Mouse (Mus musculus): ENCODE results near the gene Arvcf. TPM values are rescaled to one million over a fixed set of nuclear protein-coding genes. Genes with fewer than 3 reads are reported as not detected.

Arvcf gene
- polyA plus RNA-seq, 1 experiment from 2014 or later: 8.7 TPM

DNA sequence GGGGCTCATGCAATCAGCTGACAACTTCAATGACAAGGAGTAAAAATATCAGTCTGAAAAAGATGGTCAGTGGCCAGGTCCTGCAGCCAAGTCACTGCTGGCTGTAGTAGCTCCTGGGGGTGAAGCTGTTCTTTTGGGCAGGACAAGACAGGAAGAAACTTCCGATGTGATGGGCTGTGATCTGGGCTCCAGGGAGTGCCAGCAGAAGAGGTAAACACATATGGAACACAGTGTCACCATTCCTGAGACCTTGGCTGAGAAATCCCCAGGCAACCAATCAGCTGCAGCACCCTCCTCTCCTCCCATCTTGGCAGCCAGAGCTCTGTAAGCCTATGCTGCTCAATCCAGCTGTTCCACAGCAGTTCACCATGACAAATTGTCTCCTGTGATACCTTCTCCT is 8.1 kb upstream of the Arvcf start:
- DNase-seq (ENCODE audit: low spot score): no peak
- H3K27ac ChIP-seq (replicated peaks): no peak overlapping the region
- H3K4me2 ChIP-seq (replicated peaks; ENCODE audit: low read depth): no peak overlapping the region
- no peaks in the 10 kb centered on the region for H3K36me3 ChIP-seq (ENCODE audit: control insufficient read depth, insufficient read depth, low read length)
- no peak overlapping the region for H3K4me3 ChIP-seq (ENCODE audit: low read depth, low read length)
- WGBS: 38% methylated on average over 1 of the region's 1 CpGs
- no peaks in the 10 kb centered on the region for H3K27me3 ChIP-seq (ENCODE audit: control insufficient read depth, insufficient read depth, low read length)
- ATAC-seq (ENCODE audit: low FRiP score, low TSS enrichment): no peak
- 0 out of 2 replicates have a peak, but pooled peaks cover 8% of the 10 kb centered on the region for H3K4me1 ChIP-seq (replicated peaks; ENCODE audit: control insufficient read depth, insufficient read depth)
- no peak overlapping the region for H3K9ac ChIP-seq (ENCODE audit: low read length)
- H3K9me3 ChIP-seq (ENCODE audit: control insufficient read depth, low read length): no peaks in the 10 kb centered on the region
- TF ChIP-seq EP300 (optimal IDR thresholded peaks at IDR 0.05): no peak
- no peak for TF ChIP-seq CTCF (IDR thresholded peaks at IDR 0.05; ENCODE audit: low read depth)

DNA sequence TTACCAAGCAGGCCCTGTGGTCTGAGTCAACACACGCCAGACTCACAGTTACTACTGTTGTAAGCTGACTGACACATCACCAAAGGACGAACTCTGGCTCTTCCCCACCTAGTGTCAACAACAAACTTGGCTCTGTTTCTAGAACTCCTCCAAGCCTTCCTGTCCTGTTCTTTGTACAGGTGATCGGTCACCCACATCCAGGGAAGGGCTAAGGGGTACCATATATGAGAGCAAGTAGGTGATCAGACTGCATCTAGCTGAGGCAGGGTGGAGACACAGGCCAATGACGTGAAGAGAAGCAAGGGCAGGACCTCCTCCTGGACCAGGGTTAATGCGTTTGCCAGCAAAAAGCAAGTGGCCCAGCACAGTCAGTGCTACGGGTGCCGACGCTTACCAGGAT is 6.4 kb upstream of the Arvcf start:
- Histone ChIP-seq H3K4me1 (replicated peaks; ENCODE audit: control insufficient read depth, insufficient read depth) (0 out of 2 replicates have a peak, but pooled peaks cover 8% of the 10 kb centered on the region), H3K9ac (ENCODE audit: low read length) (no peak overlapping the region), H3K4me3 (ENCODE audit: low read depth, low read length) (no peak overlapping the region), H3K27ac (replicated peaks) (no peak overlapping the region), H3K4me2 (replicated peaks; ENCODE audit: low read depth) (no peak overlapping the region), H3K36me3 (ENCODE audit: control insufficient read depth, insufficient read depth, low read length) (no peaks in the 10 kb centered on the region), H3K9me3 (ENCODE audit: control insufficient read depth, low read length) (no peaks in the 10 kb centered on the region), H3K27me3 (ENCODE audit: control insufficient read depth, insufficient read depth, low read length) (no peaks in the 10 kb centered on the region)
- DNase-seq (ENCODE audit: low spot score) (no peak), ATAC-seq (ENCODE audit: low FRiP score, low TSS enrichment) (no peak)
- 83% methylated on average over 8 of the region's 8 CpGs for WGBS
- TF ChIP-seq CTCF (IDR thresholded peaks at IDR 0.05; ENCODE audit: low read depth) (no peak), EP300 (optimal IDR thresholded peaks at IDR 0.05) (no peak)

DNA sequence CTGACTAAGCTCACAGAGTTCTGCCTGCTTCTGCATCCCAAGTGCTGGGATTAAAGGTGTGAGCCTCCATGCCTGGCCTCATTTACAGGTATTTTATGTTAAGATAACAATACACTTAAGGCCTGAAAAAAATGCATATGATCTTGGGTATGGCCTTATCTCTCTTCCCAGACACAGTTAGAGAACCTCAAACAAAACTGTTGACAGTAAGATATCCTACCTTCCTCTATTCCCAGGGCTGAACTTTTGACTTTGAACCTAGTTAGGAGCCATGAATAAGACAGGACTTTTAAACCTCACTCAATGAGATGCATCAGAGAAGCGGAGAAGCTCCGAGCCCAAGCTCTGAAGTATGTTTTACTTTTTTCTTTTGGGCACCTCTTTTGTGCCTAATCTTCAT is 5.9 kb upstream of the Arvcf start:
- WGBS: 79% methylated on average over 2 of the region's 2 CpGs
- no peaks in the 10 kb centered on the region for H3K9me3 ChIP-seq (ENCODE audit: control insufficient read depth, low read length)
- no peak overlapping the region for H3K9ac ChIP-seq (ENCODE audit: low read length)
- H3K27ac ChIP-seq (replicated peaks): no peak overlapping the region
- DNase-seq (ENCODE audit: low spot score) (no peak), ATAC-seq (ENCODE audit: low FRiP score, low TSS enrichment) (no peak)
- H3K36me3 ChIP-seq (ENCODE audit: control insufficient read depth, insufficient read depth, low read length): no peaks in the 10 kb centered on the region
- no peak for TF ChIP-seq EP300 (optimal IDR thresholded peaks at IDR 0.05)
- TF ChIP-seq CTCF (IDR thresholded peaks at IDR 0.05; ENCODE audit: low read depth): no peak
- H3K4me3 ChIP-seq (ENCODE audit: low read depth, low read length): no peak overlapping the region
- H3K4me2 ChIP-seq (replicated peaks; ENCODE audit: low read depth): no peak overlapping the region
- 0 out of 2 replicates have a peak, but pooled peaks cover 8% of the 10 kb centered on the region for H3K4me1 ChIP-seq (replicated peaks; ENCODE audit: control insufficient read depth, insufficient read depth)
- no peaks in the 10 kb centered on the region for H3K27me3 ChIP-seq (ENCODE audit: control insufficient read depth, insufficient read depth, low read length)

DNA sequence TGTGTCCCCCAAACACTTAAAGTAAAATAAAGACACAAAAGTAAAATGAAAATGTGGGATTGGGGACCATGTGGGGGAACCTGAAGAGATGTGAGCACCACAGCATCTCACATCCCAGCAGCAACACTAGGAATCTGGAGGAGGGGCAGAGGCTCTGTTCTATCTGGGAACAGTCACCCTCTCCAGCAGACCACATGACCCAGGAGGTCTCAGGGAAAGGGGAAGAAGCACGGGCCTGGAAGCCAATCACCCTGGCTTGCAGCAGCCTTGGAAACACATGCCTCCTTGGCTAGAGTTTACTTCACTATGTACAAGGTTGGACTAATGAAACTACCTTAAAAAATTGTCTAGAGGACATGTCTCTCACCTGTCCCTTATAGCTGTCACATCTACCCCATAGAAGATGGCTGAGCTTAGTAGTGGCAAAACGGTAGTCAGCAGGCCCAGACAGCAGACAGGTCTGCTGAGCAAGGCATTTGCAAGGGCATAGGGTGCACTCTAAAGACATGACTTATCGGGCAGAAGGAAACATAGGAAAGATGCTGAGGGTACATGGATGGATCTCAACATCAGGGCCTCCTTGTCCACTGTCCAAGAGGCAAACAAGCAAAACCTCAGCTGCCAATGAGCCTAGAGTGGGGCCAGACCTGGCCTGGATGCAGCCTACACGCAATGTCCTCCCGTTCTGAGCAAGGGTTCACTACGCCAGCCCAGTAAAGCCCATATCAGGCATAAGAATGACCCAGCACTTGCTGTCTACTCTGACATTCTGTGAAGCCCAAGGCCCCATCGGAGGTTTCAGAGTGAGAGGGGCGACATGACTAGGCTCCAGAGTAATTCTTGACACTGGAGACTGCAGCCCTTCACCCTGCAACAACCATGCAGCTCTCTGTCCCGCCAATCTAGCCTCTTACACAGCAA is 5.1 kb upstream of the Arvcf start:
- Histone ChIP-seq H3K4me2 (replicated peaks; ENCODE audit: low read depth) (peak overlapping the region; percentile 77), H3K4me1 (replicated peaks; ENCODE audit: control insufficient read depth, insufficient read depth) (0 out of 2 replicates have a peak, but pooled peaks cover 8% of the 10 kb centered on the region), H3K36me3 (ENCODE audit: control insufficient read depth, insufficient read depth, low read length) (no peaks in the 10 kb centered on the region), H3K4me3 (ENCODE audit: low read depth, low read length) (peak overlapping the region; percentile 61), H3K9me3 (ENCODE audit: control insufficient read depth, low read length) (no peaks in the 10 kb centered on the region), H3K9ac (ENCODE audit: low read length) (peak overlapping the region; percentile 67), H3K27me3 (ENCODE audit: control insufficient read depth, insufficient read depth, low read length) (no peaks in the 10 kb centered on the region), H3K27ac (replicated peaks) (peak overlapping the region; percentile 53; the same call in 1 of the 2 replicates)
- TF ChIP-seq EP300 (optimal IDR thresholded peaks at IDR 0.05): no peak
- no peak for TF ChIP-seq CTCF (IDR thresholded peaks at IDR 0.05; ENCODE audit: low read depth)
- WGBS: 34% methylated on average over 9 of the region's 9 CpGs
- ATAC-seq (ENCODE audit: low FRiP score, low TSS enrichment): no peak
- DNase-seq (ENCODE audit: low spot score): no peak

DNA sequence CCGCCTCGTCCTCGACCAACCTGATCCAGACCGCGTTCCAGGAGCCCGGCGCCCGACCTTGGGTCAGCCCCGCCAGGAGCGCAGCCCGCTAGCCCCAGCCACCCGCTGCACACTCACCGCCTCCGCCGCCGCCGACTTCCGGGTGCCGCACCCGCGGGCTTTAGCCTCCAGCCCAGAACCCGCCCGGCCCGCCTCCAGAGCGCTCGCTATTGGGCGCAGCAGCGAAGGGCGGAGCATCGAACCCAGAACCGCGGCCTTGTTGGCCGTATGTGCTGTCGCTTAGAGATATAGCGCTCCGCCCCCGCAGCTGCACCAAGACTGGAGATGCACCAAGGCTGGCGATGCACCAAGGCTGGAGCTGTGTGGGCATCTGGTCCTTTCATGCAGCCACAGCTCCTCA is 4.2 kb upstream of the Arvcf start:
- peak; percentile 98 for DNase-seq (ENCODE audit: low spot score)
- H3K27ac ChIP-seq (replicated peaks): no peak overlapping the region
- no peaks in the 10 kb centered on the region for H3K9me3 ChIP-seq (ENCODE audit: control insufficient read depth, low read length)
- TF ChIP-seq CTCF (IDR thresholded peaks at IDR 0.05; ENCODE audit: low read depth): peak; percentile 13; the same call in 1 of the 2 replicates
- no peak for TF ChIP-seq EP300 (optimal IDR thresholded peaks at IDR 0.05)
- H3K27me3 ChIP-seq (ENCODE audit: control insufficient read depth, insufficient read depth, low read length): no peaks in the 10 kb centered on the region; the same call in 1 of the 2 replicates
- H3K4me1 ChIP-seq (replicated peaks; ENCODE audit: control insufficient read depth, insufficient read depth): 0 out of 2 replicates have a peak, but pooled peaks cover 8% of the 10 kb centered on the region
- WGBS: under 1% methylated on average over 38 of the region's 38 CpGs
- peak; percentile 93 for ATAC-seq (ENCODE audit: low FRiP score, low TSS enrichment)
- peak overlapping the region; percentile 61 for H3K4me3 ChIP-seq (ENCODE audit: low read depth, low read length)
- peak overlapping the region; percentile 77 for H3K4me2 ChIP-seq (replicated peaks; ENCODE audit: low read depth)
- no peaks in the 10 kb centered on the region for H3K36me3 ChIP-seq (ENCODE audit: control insufficient read depth, insufficient read depth, low read length)
- peak overlapping the region; percentile 67 for H3K9ac ChIP-seq (ENCODE audit: low read length)

DNA sequence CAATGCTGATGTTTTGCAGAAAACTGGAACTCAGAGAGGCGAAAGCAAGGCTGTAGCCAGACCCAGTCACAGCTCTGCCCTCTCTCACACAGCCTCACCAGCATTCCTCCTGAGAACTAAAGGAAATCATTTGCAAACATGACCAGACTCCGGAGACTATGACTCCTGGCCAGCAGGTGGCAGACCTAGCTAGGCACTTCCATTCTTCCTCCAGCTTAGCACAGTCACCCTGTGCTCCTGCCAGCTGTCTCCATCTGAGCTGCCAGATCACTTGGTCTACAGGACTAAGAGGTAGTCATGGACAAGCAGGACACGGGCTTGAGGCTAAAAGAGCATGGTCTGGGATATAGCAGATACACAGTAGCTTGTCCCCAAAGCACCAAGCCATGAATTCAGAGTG is 2.7 kb upstream of the Arvcf start:
- DNase-seq (ENCODE audit: low spot score) (peak; percentile 91), ATAC-seq (ENCODE audit: low FRiP score, low TSS enrichment) (peak; percentile 41)
- Histone ChIP-seq H3K4me2 (replicated peaks; ENCODE audit: low read depth) (no peak overlapping the region), H3K4me3 (ENCODE audit: low read depth, low read length) (no peak overlapping the region), H3K4me1 (replicated peaks; ENCODE audit: control insufficient read depth, insufficient read depth) (0 out of 2 replicates have a peak, but pooled peaks cover 8% of the 10 kb centered on the region), H3K27me3 (ENCODE audit: control insufficient read depth, insufficient read depth, low read length) (no peaks in the 10 kb centered on the region; the same call in 1 of the 2 replicates), H3K9me3 (ENCODE audit: control insufficient read depth, low read length) (no peaks in the 10 kb centered on the region), H3K27ac (replicated peaks) (no peak overlapping the region), H3K36me3 (ENCODE audit: control insufficient read depth, insufficient read depth, low read length) (no peaks in the 10 kb centered on the region), H3K9ac (ENCODE audit: low read length) (no peak overlapping the region)
- WGBS: 1% methylated on average over 3 of the region's 3 CpGs
- TF ChIP-seq EP300 (optimal IDR thresholded peaks at IDR 0.05) (no peak), CTCF (IDR thresholded peaks at IDR 0.05; ENCODE audit: low read depth) (peak; percentile 96)
